Mouse (Mus musculus) erythroblast, adult 5-6 weeks (primary cell): Measurements from ENCODE around the gene Bri3bp. TPM values are rescaled to one million over a fixed set of nuclear protein-coding genes. Genes with fewer than 3 reads are reported as not detected.

Experiments used
- ATAC-seq: replicated peaks from 2 replicates; pipeline ENCODE4 v1.8.0; 2016; ENCODE audit warnings: moderate number of reproducible peaks, mild to moderate bottlenecking, moderate TSS enrichment, inconsistent platforms; ENCODE audit not compliant: poor library complexity, low FRiP score, severe bottlenecking
- total RNA-seq, 2 experiments: library from RNA; stranded (forward) in 1 of 2; stranded (reverse) in 1 of 2; fragments of 150-400 nt in 1 of 2; fragments of 200-764, 138-1000 nt in 1 of 2; gene quantifications; 2 replicates each; pipeline versions ENCODE4 v1.2.3 to v1.2.4; 2015 to 2017; ENCODE audit warnings: low replicate concordance in 2 of 2

The Bri3bp gene
- total RNA-seq, 2 experiments from 2014 or later = 4.7 to 13.1 TPM

DNA sequence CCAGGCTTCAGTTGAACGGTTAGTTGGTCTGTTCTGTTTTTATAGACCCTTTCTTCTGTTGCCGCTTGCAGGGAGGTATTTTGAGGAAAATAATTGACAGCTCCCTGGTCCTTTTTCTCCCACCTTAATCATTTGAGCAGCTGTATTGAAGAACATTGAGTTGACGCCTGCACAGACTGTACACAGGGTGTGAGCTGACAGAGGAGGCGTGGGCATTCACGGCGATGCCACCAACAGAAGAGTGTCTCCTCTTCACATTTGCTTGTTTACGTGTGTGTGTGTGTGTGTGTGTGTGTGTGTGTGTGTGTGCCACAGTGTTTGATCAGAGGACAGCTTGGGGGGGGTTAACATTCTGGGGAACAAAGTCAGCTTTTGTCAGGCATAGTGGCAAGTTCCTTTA is 5.0 kb downstream of the Bri3bp start:
- ATAC-seq = no peak

- no peak for ATAC-seq
Observed at GRCm38 (mm10) chr5:125448026-125448425, 6.7 kb downstream of the Bri3bp start.

- ATAC-seq = no peak
Observed at GRCm38 (mm10) chr5:125448631-125449030, 7.3 kb downstream of the Bri3bp start.

DNA sequence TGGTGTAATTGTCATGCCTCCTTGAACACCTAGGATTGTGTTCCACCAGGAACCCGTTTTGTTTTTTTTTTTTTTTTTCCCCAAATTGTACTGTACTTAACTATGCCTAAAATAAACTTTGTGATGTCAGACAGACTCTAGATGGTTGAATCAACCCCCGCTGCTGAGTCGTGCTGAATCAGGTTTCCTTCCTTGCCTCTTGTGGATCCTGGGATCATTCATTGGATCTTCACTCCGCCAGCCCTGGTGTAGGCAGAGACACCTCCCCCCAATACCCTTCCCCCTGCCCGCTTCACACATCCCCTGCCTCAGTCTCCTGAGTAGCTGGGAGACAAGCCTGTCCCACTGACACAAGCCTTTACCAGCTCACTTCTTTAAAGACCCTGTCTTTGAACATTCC is 7.9 kb downstream of the Bri3bp start:
- no peak for ATAC-seq

DNA sequence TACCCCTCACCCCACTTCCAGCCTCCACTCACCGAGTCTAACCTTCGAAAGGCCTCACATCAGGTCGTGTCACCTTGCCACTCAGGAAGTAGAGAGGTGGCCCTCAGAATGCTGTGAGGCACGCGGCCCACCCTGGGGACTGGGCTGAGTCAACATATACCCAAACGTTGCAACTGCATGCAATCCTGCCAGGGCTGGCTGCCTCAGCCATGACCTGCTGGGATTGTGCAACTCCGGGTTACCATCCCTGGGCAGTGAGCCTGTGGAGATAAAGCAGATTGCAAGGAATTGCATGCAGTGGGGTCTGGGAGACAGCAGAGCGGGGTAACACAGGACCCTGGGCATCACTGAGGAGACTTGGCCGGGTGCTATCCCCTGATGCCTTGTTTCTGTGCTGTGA is 11.2 kb downstream of the Bri3bp start:
- ATAC-seq = no peak

- peak; percentile 34; the same call in 1 of the 2 replicates for ATAC-seq
Observed at GRCm38 (mm10) chr5:125456100-125456499, 14.7 kb downstream of the Bri3bp start.

GRCm38 (mm10) chr5:125457538-125457937 is 16.2 kb downstream of the Bri3bp start:
- no peak for ATAC-seq

DNA sequence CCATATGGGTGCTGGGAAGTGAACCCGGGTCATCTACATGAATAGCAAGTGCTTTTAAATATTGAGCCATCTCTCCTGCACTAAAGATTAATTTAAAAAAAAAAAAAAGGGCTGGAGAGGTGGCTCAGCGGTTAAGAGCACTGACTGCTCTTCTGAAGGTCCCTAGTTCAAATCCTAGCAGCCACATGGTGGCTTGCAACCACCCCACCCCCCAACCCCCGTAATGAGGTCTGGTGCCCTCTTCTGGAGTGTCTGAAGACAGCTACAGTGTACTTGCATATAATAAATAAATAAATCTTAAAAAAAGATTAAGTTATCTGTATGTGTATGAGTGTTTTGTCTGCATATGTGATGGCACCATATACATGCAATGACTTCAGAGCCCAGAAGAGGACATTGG is 19.2 kb downstream of the Bri3bp start:
- no peak for ATAC-seq

DNA sequence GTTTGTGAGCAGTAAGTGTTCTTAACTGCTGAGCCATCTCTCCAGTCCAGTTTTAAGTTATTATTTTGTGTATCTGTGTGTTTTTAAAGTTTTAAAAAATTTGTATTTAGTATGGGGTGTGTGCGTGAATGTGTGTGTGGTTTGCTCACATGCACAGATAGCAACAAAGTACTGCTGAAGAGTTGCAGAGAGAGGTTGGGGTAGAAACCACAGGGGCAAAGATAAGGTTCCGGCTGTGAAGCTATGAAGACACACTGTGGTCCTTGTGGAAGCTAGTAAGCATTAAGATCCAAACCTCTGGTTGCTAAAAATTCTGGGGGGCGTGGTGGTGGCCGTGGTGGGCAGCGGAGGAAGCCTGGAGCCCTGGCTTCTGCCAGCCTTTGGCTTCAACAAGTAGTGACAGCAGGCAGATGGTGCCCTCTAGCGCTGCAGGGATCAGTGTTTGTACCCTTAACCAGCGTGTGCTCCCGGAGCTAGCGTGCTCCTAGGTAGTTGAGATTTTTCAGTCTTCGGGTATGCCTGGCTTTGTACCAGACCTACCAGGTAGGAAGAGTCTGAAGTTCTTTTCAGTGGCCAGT is 20.6 kb downstream of the Bri3bp start:
- ATAC-seq = no peak

- peak; percentile 28 for ATAC-seq
Observed at GRCm38 (mm10) chr5:125465192-125465591, 23.8 kb downstream of the Bri3bp start.

GRCm38 (mm10) chr5:125465701-125466106 is 24.3 kb downstream of the Bri3bp start:
- ATAC-seq = peak; percentile 97

- ATAC-seq = no peak
Observed at GRCm38 (mm10) chr5:125466483-125466882, 25.1 kb downstream of the Bri3bp start.

GRCm38 (mm10) chr5:125467261-125467660 is 25.9 kb downstream of the Bri3bp start:
- no peak for ATAC-seq

DNA sequence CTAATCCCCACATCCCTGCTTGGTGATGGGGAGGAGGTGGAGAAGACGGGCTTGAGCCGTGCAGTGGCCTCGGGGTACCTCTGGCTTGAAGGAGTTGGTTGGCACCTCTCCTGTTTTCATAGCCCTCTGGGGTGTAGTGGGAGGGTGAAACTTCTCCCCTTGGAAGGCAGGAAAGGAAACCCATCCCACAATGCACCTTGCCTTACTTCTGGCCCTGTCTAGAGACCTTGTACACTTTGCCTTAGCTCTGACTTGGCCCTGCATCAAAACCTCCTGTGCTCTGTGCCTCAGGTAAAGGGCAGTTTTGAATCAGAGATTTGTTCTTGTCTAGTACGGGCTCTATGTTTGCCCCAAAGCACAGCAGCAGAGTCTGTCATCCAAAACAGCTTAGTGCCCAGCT is 29.3 kb downstream of the Bri3bp start:
- ATAC-seq = no peak

DNA sequence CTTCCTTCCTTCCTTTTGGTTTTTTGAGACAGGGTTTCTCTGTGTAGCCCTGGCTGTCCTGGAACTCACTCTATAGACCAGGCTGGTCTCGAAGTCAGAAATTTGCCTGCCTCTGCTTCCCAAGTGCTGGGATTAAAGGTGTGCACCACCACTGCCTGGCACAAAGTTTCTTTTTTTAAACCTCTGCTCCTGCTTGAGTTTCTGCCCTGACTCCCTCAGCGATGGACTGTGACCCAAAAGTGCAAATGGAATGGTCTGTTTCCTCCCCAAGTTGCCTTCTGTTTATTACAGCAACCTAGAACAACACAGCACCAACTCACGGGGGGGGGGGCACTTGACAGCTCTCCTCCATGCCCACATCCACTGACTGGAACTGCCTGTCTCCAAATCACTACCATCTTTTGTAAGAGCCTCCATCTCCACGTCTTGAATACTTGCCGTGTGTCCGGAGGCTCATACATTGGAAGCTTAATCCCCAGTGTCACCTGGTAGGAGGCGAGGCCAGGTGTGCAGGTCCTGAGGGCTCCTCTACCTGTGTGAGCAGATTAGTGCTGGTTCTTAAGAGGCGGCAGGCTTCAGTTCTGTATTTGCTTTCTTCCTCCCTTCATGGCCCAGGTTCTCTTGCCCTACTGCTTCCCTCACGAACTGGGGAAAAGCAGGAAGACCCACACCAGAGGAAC is 31.6 kb downstream of the Bri3bp start:
- no peak for ATAC-seq

DNA sequence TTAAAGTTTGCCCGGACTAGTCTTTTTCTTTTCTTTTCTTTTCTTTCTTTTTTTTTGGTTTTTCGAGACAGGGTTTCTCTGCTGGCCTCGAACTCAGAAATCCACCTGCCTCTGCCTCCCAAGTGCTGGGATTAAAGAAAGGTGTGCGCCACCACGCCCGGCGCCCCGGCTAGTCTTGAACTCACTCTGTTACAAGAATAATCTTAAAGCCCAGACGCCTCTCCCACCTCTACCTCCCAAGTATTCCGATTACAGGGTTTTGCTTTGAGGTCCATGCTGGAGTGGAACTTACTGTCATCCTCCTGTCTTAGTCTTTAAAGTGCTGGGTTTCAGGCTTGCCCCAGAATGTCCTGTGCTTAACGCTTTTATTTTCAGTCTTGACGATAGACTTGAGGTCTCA is 33.7 kb downstream of the Bri3bp start:
- peak; percentile 47 for ATAC-seq

DNA sequence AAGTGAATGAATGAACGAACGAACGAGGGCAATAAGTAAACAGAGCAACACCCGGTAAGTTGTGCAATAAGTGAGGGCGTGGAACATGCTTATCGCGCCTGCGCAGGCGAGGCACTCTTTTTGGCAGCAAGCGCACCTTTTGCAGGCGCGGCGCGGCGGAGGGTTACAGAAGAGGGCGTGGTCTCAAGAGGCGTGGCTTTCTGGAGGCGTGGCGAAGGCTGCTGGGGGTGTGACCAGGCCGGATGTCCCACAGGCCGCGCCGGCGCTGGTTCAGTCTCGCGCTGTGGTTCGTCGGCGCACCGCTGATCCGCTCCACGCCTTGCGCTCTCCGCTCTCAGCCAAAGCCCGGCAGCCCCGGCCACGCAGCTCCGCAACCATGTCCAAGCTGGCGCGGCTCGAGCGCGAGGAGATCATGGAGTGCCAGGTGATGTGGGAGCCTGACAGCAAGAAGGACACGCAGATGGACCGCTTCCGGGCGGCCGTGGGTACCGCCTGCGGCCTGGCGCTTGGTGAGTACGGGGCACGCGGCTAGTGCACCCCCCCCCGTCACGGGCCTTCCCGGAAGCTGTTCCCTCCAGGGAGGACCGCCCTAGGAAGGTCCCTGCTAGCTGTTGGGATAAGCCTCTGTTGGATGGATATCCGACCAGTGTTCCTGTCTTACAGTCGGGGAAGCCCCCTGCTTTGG is 34.4 kb downstream of the Bri3bp start, which contains the start of gene Aacs:
TSS of gene Aacs (plus strand) at position 214 of the 685 bp plus-strand sequence.
- peak; percentile 89 for ATAC-seq

DNA sequence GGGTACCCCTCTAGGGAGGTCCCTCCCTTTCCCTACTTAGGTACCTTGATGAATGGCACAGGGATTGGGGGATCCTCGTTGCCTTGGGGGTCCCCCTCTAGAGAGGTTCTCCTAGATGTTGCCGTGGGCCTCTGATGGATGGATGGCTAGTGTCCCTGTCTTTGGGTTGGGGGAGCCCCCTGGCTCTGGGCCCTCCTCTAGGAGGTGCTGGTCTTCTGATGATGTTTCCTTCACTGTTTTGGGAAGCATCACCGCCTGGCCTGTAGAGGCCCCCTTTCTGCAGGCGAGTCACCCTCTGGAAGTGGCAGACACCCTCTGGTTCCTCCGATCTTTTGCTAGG is 34.9 kb downstream of the Bri3bp start:
- 0 out of 2 replicates have a peak, but pooled peaks have one; percentile 5 for ATAC-seq

- no peak for ATAC-seq
Observed at GRCm38 (mm10) chr5:125476799-125477198, 35.4 kb downstream of the Bri3bp start.

- ATAC-seq = no peak
Observed at GRCm38 (mm10) chr5:125477533-125477932, 36.2 kb downstream of the Bri3bp start.

- no peak for ATAC-seq
Observed at GRCm38 (mm10) chr5:125478037-125478436, 36.7 kb downstream of the Bri3bp start.
